Mouse (Mus musculus) macrophage (primary cell): ENCODE data around the gene Ddb2. TPM values are rescaled to one million over a fixed set of nuclear protein-coding genes. Genes with fewer than 3 reads are reported as not detected.

ENCODE experiments used
- H3K27ac ChIP-seq: fragments of 350-480 bp; formaldehyde crosslinking; 2 replicates; pipeline ENCODE4 v1.9.0; 2021
- H3K36me3 ChIP-seq: fragments of 350-480 bp; formaldehyde crosslinking; 2 replicates; pipeline ENCODE4 v1.9.0; 2021; ENCODE audit errors: inconsistent target
- H3K4me3 ChIP-seq: fragments of 350-480 bp; formaldehyde crosslinking; 2 replicates; pipeline ENCODE4 v1.9.0; 2021; ENCODE audit errors: inconsistent target
- H3K79me2 ChIP-seq: fragments of 350-480 bp; formaldehyde crosslinking; 2 replicates; pipeline ENCODE4 v1.9.0; 2021; ENCODE audit errors: inconsistent target
- WGBS: methylation state at CpG from one replicate; pipeline ENCODE4 v1.1.7; 2026; ENCODE audit warnings: inconsistent platforms; ENCODE audit not compliant: missing documents; 5-methylcytosine and 5-hydroxymethylcytosine counted together
- polyA plus RNA-seq: library from polyadenylated mRNA; stranded (reverse); fragments of 250-400 nt; gene quantifications from 3 replicates; pipeline ENCODE4 v1.2.4, GENCODE M21; 2018; ENCODE audit warnings: inconsistent platforms

Ddb2 gene
- polyA plus RNA-seq, 1 experiment from 2014 or later = 5.3 TPM

- no peaks in the 10 kb centered on the region for H3K79me2 ChIP-seq
- no peak overlapping the region for H3K4me3 ChIP-seq
- H3K36me3 ChIP-seq = peaks cover 4% of the 10 kb centered on the region; the same call in 1 of the 2 replicates
- 84% methylated on average over 2 of the region's 2 CpGs for WGBS
- no peak overlapping the region for H3K27ac ChIP-seq
Measured at GRCm38 (mm10) chr2:91229735-91230134, 7.0 kb downstream of the Ddb2 start.

DNA sequence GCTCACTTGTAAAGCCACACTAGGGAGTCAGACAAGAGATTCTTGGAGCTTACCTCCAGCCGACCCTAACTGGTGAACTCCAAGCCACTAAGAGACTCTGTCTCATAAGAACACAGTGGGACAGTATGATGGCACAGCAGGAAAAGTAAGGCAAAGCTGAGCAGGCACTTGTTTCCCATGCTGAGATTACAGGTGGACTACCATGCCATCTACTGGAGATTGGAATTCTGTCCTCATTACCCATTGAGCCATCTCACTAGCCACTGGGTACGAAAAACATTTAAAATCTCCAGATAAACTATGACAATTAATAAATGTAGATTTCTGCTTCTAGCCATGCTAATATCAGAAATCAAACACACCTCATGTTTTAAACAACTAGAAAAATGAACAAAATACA lies 13.2 kb downstream of the Ddb2 start:
- no peak overlapping the region for H3K4me3 ChIP-seq
- H3K79me2 ChIP-seq = no peaks in the 10 kb centered on the region
- no peak overlapping the region for H3K27ac ChIP-seq
- H3K36me3 ChIP-seq = no peaks in the 10 kb centered on the region
- WGBS = 85% methylated on average over 2 of the region's 2 CpGs

DNA sequence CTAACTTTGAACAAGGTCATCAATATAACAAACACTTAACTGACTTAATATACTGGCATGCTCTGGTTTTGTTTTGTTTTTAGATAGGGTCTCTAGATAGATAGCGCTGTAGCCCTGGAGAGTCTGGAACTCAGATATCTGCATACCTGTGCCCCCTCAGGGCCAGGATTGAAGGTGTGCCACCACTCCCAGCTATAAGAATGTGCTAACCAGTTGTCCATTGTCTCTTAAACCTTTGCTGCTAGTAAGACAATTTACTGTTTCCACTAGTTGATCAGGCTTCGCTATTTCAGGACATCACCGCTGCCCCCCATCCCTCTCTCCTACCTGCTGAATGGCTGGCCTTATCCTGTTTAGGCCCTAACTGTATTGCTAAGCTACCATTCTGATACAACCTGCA lies 16.3 kb downstream of the Ddb2 start:
- Histone ChIP-seq H3K36me3 (peaks cover 20% of the 10 kb centered on the region), H3K27ac (no peak overlapping the region), H3K79me2 (no peaks in the 10 kb centered on the region), H3K4me3 (no peak overlapping the region)
- 86% methylated on average over 3 of the region's 3 CpGs for WGBS

DNA sequence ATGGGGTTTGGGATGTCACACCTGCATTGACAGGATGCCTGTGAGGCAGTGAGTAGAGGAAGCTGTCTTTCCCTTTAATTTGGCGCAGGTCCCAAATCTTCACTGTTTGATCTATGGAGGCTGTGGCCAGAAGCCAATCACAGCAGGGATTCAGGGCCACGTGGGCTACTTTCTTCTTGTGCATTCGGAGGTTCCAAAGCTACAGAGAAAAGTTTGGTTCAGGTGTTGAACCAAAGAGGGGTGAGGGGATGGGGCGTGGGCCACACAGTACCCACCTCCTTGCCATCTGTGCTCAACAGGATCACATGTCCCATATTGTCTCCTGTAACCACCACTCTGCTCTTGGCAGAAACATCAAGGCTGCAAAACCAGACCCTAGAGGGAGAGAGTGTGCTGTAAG lies 19.8 kb downstream of the Ddb2 start:
- no peaks in the 10 kb centered on the region for H3K79me2 ChIP-seq
- WGBS = 96% methylated on average over 4 of the region's 4 CpGs
- peaks cover 52% of the 10 kb centered on the region for H3K36me3 ChIP-seq
- H3K4me3 ChIP-seq = no peak overlapping the region
- no peak overlapping the region for H3K27ac ChIP-seq

DNA sequence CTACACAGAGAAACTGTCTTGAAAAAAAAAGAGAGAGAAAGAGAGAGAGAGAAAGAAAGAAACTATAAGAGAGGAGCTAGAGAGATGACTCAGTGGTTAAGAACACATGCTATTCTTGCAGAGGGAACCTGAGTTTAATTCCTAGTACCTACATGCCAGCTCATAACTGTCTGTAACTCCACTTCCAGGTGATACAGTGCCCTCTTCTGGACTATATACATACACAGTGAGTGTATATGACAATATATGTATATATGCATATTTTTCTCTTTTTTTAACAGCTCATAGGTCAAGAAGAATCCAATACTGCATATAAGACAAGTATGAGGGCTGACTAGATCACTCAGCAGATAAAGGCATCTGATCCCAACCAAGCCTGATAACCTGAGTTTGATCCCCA lies 23.5 kb downstream of the Ddb2 start:
- H3K36me3 ChIP-seq = peaks cover 85% of the 10 kb centered on the region
- no peak overlapping the region for H3K4me3 ChIP-seq

GRCm38 (mm10) chr2:91206254-91206775 lies 30.5 kb downstream of the Ddb2 start:
- 26% methylated on average over 9 of the region's 9 CpGs for WGBS
- H3K4me3 ChIP-seq = peak overlapping the region; percentile 10; the same call in 1 of the 2 replicates
- peaks cover 37% of the 10 kb centered on the region for H3K36me3 ChIP-seq
- H3K27ac ChIP-seq = peak overlapping the region; percentile 97
- peaks cover 51% of the 10 kb centered on the region for H3K79me2 ChIP-seq

More for the DNA sequence above, 23.5 kb downstream of the Ddb2 start:
- no peak overlapping the region for H3K27ac ChIP-seq
- H3K79me2 ChIP-seq = peaks cover 18% of the 10 kb centered on the region; the same call in 1 of the 2 replicates

DNA sequence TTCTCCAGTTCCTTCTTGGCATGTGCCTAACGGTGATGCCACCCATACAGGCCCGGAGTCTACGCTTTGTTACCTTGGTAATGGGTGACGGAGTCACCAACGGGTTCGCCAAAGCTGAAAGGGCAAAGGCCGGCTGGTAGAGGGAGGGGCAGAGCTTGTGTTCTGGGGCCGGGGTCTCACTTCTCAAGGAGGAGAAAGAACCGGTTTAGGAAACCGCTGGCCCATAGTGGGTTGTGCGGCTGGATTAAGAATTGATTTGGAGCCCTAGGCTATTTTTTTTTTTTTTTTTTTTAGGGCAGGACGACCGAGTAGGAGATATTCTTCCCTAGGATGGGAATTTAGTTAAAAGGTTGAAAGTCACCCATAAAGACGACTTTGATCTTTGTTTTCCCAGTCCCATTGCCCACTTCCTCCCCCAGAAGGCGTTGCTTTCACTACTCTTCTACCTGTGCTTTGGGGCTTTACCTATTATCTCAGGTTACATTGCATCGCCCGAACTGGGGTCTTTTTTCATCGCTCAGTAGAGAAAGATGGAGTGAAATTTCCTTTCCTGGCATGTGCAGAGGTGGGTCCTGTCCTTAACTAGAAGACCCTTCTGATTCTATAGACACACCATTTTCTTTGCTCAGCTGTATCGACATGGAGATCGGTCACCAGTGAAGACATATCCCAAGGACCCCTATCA lies 33.7 kb downstream of the Ddb2 start:
- Histone ChIP-seq H3K4me3 (peak overlapping the region; percentile 94), H3K27ac (peak overlapping the region; percentile 97), H3K79me2 (peaks cover 30% of the 10 kb centered on the region), H3K36me3 (peaks cover 9% of the 10 kb centered on the region)
- 16% methylated on average over 19 of the region's 20 CpGs for WGBS

- H3K4me3 ChIP-seq = peak within 1 kb of the TSS; percentile 94
- H3K79me2 ChIP-seq = peaks cover 23% of the 10 kb centered on the region
- H3K27ac ChIP-seq = peak within 1 kb of the TSS; percentile 97
- 4% methylated on average over 28 of the region's 28 CpGs for WGBS
- H3K36me3 ChIP-seq = 0 out of 2 replicates have a peak, but pooled peaks cover 2% of the 10 kb centered on the region
Measured at GRCm38 (mm10) chr2:91202222-91202971, 34.4 kb downstream of the Ddb2 start, which contains the start of the genes Nr1h3 and Acp2. TSS of gene Nr1h3 (minus strand) at chr2:91202834. TSS of gene Acp2 (plus strand) at chr2:91202885.

DNA sequence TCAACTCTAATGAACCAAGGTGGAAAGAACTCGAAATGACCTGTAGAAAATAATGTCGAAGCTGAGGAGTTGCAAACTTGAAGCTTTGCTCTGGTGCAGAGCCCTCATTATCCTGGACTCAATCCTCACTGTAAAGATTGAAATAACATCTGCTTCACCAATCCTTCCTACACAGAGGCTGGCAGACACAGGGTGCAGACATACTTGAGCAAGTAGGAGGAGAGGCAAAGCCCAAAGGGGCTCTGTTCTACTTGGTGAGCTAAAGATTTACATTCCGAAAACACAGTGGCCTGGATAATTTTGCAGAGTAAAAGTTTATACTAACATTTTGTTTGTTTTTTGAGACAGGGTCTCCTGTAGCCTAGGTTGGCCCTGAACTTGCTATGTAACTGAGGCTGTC lies 37.9 kb downstream of the Ddb2 start:
- Histone ChIP-seq H3K36me3 (no peaks in the 10 kb centered on the region), H3K27ac (no peak overlapping the region), H3K4me3 (no peak overlapping the region), H3K79me2 (peaks cover 11% of the 10 kb centered on the region)
- WGBS = 85% methylated on average over 3 of the region's 3 CpGs

DNA sequence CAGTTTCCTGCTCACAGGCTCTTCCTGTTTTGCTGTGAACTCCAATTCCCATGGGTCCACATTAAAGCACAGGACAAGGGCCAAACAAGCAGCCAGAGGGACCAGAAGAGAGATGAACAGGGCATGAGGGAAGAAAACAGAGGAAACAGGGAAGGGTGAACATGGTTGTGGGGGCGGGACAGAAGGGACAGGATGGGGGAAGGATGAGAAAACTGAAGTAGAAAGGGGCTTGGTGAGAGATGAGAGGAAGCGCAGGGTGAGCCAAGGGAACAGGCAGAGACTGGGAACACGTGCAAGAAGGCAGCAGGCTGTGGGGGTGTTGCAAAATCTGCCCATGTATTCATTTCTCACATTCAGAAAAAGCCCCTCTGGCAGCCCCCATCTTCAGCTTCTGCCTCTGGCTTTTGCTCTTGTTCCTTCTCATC lies 40.2 kb downstream of the Ddb2 start:
- Histone ChIP-seq H3K4me3 (no peak overlapping the region), H3K79me2 (no peaks in the 10 kb centered on the region; the same call in 1 of the 2 replicates), H3K36me3 (0 out of 2 replicates have a peak, but pooled peaks cover 9% of the 10 kb centered on the region), H3K27ac (peak overlapping the region; percentile 84)
- WGBS = 15% methylated on average over 3 of the region's 3 CpGs

- 3% methylated on average over 22 of the region's 27 CpGs for WGBS
- peak overlapping the region; percentile 28 for H3K4me3 ChIP-seq
- peaks cover 20% of the 10 kb centered on the region; the same call in 1 of the 2 replicates for H3K36me3 ChIP-seq
- no peaks in the 10 kb centered on the region; the same call in 1 of the 2 replicates for H3K79me2 ChIP-seq
- H3K27ac ChIP-seq = peak overlapping the region; percentile 84
Measured at GRCm38 (mm10) chr2:91194624-91195332, 42.0 kb downstream of the Ddb2 start.

- 92% methylated on average over 16 of the region's 16 CpGs for WGBS
- no peak overlapping the region for H3K27ac ChIP-seq
- H3K36me3 ChIP-seq = peaks cover 23% of the 10 kb centered on the region; the same call in 1 of the 2 replicates
- H3K4me3 ChIP-seq = no peak overlapping the region
- H3K79me2 ChIP-seq = no peaks in the 10 kb centered on the region; the same call in 1 of the 2 replicates
Measured at GRCm38 (mm10) chr2:91190501-91190900, 46.3 kb downstream of the Ddb2 start.

GRCm38 (mm10) chr2:91187431-91187830 lies 49.4 kb downstream of the Ddb2 start:
- H3K4me3 ChIP-seq = no peak overlapping the region
- 58% methylated on average over 4 of the region's 4 CpGs for WGBS
- H3K27ac ChIP-seq = no peak overlapping the region
- no peaks in the 10 kb centered on the region for H3K79me2 ChIP-seq
- peaks cover 23% of the 10 kb centered on the region; the same call in 1 of the 2 replicates for H3K36me3 ChIP-seq

- Histone ChIP-seq H3K4me3 (no peak overlapping the region), H3K79me2 (peaks cover 11% of the 10 kb centered on the region), H3K27ac (no peak overlapping the region), H3K36me3 (peaks cover 13% of the 10 kb centered on the region; the same call in 1 of the 2 replicates)
- 88% methylated on average over 1 of the region's 1 CpGs for WGBS
Measured at GRCm38 (mm10) chr2:91186208-91186607, 50.6 kb downstream of the Ddb2 start.
